Mouse (Mus musculus) heart, embryonic 15.5 days (tissue): ENCODE data around the gene Lhx2. TPM values are rescaled to one million over a fixed set of nuclear protein-coding genes. Genes with fewer than 3 reads are reported as not detected.

Source experiments
- ATAC-seq: fragments of 200-750 bp; cut with Nextera tagmentation; replicated peaks from 2 replicates; pipeline ENCODE4 v1.8.0; 2017; ENCODE audit warnings: low read depth, moderate TSS enrichment; ENCODE audit not compliant: insufficient number of reproducible peaks, insufficient read depth, low FRiP score
- H3K27ac ChIP-seq: fragments of 300-500 bp; sonication (generic); 2 replicates; pipeline ENCODE4 v1.5.1; 2015; ENCODE audit warnings: mild to moderate bottlenecking, inconsistent platforms
- H3K27me3 ChIP-seq: fragments of 300-500 bp; sonication (generic); 2 replicates; pipeline ENCODE4 v1.6.1; 2015; ENCODE audit warnings: inconsistent platforms
- H3K36me3 ChIP-seq: fragments of 300-500 bp; sonication (generic); 2 replicates; pipeline ENCODE4 v1.6.1; 2015; ENCODE audit warnings: mild to moderate bottlenecking, inconsistent platforms
- H3K4me1 ChIP-seq: fragments of 300-500 bp; sonication (generic); replicated peaks from 2 replicates; pipeline ENCODE4 v1.6.1; 2015; ENCODE audit warnings: inconsistent platforms
- H3K4me2 ChIP-seq: fragments of 300-500 bp; sonication (generic); 2 replicates; pipeline ENCODE4 v1.6.1; 2015; ENCODE audit warnings: inconsistent platforms, mild to moderate bottlenecking, moderate library complexity
- H3K4me3 ChIP-seq: fragments of 300-500 bp; sonication (generic); 2 replicates; pipeline ENCODE4 v1.5.1; 2015; ENCODE audit warnings: mild to moderate bottlenecking, inconsistent platforms
- H3K9ac ChIP-seq: fragments of 300-500 bp; sonication (generic); 2 replicates; pipeline ENCODE4 v1.6.1; 2015; ENCODE audit warnings: mild to moderate bottlenecking, inconsistent platforms
- H3K9me3 ChIP-seq: fragments of 300-500 bp; sonication (generic); replicated peaks from 2 replicates; pipeline ENCODE4 v1.6.1; 2016; ENCODE audit warnings: inconsistent platforms
- WGBS: fragments of 180-500 bp; shearing (Covaris S2); methylation state at CpG from one replicate; pipeline ENCODE4 v1.1.7; 2015; ENCODE audit warnings: mixed read lengths; 5-methylcytosine and 5-hydroxymethylcytosine counted together
- polyA plus RNA-seq: library from polyadenylated mRNA; unstranded; fragments of >200 nt; fragmentation: Nextera tagmentation; extraction: Ambion mirVana; gene quantifications from 2 replicates; pipeline ENCODE4 v1.2.1, GENCODE M21; 2015

The Lhx2 gene
- polyA plus RNA-seq, 1 experiment from 2014 or later: 0.05 TPM

GRCm38 (mm10) chr2:38397306-38397705 is 58.2 kb downstream of the Lhx2 start:
- no peaks in the 10 kb centered on the region for H3K9me3 ChIP-seq
- 68% methylated on average over 7 of the region's 7 CpGs for WGBS
- H3K9ac ChIP-seq: no peak overlapping the region
- no peaks in the 10 kb centered on the region for H3K36me3 ChIP-seq
- peaks cover 7% of the 10 kb centered on the region; the same call in 1 of the 2 replicates for H3K27me3 ChIP-seq
- no peak overlapping the region for H3K4me3 ChIP-seq
- no peak overlapping the region for H3K27ac ChIP-seq
- H3K4me2 ChIP-seq: no peak overlapping the region
- peaks cover 4% of the 10 kb centered on the region for H3K4me1 ChIP-seq
- ATAC-seq: no peak

- 43% methylated on average over 6 of the region's 6 CpGs for WGBS
Measured at GRCm38 (mm10) chr2:38397882-38398281, 58.8 kb downstream of the Lhx2 start.

GRCm38 (mm10) chr2:38402611-38403010 is 63.5 kb downstream of the Lhx2 start:
- H3K9ac ChIP-seq: no peak overlapping the region
- no peak for ATAC-seq
- peaks cover 15% of the 10 kb centered on the region; the same call in 1 of the 2 replicates for H3K27me3 ChIP-seq
- no peaks in the 10 kb centered on the region for H3K9me3 ChIP-seq
- no peaks in the 10 kb centered on the region for H3K4me1 ChIP-seq
- H3K27ac ChIP-seq: no peak overlapping the region
- H3K4me3 ChIP-seq: no peak overlapping the region
- H3K4me2 ChIP-seq: no peak overlapping the region
- WGBS: 86% methylated on average over 1 of the region's 1 CpGs
- no peaks in the 10 kb centered on the region for H3K36me3 ChIP-seq

More at GRCm38 (mm10) chr2:38397882-38398281, 58.8 kb downstream of the Lhx2 start:
- H3K4me1 ChIP-seq: peaks cover 4% of the 10 kb centered on the region
- no peak for ATAC-seq
- H3K36me3 ChIP-seq: no peaks in the 10 kb centered on the region
- H3K9ac ChIP-seq: no peak overlapping the region
- no peaks in the 10 kb centered on the region for H3K9me3 ChIP-seq
- no peak overlapping the region for H3K4me2 ChIP-seq
- peaks cover 7% of the 10 kb centered on the region; the same call in 1 of the 2 replicates for H3K27me3 ChIP-seq
- H3K27ac ChIP-seq: no peak overlapping the region
- H3K4me3 ChIP-seq: no peak overlapping the region

GRCm38 (mm10) chr2:38403231-38403630 is 64.2 kb downstream of the Lhx2 start:
- Histone ChIP-seq H3K9me3 (no peaks in the 10 kb centered on the region), H3K4me1 (no peaks in the 10 kb centered on the region), H3K36me3 (no peaks in the 10 kb centered on the region), H3K4me3 (no peak overlapping the region), H3K27me3 (peaks cover 15% of the 10 kb centered on the region; the same call in 1 of the 2 replicates), H3K9ac (no peak overlapping the region), H3K27ac (no peak overlapping the region), H3K4me2 (no peak overlapping the region)
- WGBS: 44% methylated on average over 12 of the region's 12 CpGs
- ATAC-seq: no peak

DNA sequence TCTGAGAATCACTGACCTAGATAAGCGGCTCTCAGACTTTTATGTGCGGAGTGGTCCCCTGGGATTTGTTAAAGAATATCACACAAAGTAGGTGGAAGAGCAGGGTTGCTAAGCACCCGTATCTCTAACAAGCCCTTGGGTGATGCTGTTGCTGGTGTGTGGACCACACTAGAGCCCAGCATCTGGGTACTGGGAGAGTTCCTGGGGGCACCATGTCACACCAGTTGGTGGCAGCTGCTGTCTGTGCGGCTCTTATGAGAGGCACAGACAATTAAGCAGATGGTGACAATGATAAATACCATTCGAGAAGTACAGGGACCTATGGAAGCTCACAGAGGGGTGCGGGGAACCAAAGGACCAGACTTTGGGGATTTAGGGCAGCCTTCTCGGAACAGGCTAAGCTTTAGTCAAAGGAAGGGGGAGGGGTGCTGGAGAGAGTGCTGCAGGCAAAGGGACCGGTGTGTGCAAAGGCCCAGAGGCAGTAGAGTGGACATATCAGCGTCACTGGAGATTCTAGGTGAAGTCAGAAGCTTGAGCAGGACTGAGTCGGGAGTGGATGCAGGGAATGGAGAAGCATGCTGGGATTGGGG is 65.0 kb downstream of the Lhx2 start:
- no peaks in the 10 kb centered on the region for H3K4me1 ChIP-seq
- no peak overlapping the region for H3K4me3 ChIP-seq
- H3K27ac ChIP-seq: no peak overlapping the region
- H3K36me3 ChIP-seq: no peaks in the 10 kb centered on the region
- H3K9ac ChIP-seq: no peak overlapping the region
- no peak for ATAC-seq
- no peak overlapping the region for H3K4me2 ChIP-seq
- whole genome bisulfite sequencing: 69% methylated on average over 10 of the region's 10 CpGs
- peaks cover 15% of the 10 kb centered on the region; the same call in 1 of the 2 replicates for H3K27me3 ChIP-seq
- no peaks in the 10 kb centered on the region for H3K9me3 ChIP-seq

DNA sequence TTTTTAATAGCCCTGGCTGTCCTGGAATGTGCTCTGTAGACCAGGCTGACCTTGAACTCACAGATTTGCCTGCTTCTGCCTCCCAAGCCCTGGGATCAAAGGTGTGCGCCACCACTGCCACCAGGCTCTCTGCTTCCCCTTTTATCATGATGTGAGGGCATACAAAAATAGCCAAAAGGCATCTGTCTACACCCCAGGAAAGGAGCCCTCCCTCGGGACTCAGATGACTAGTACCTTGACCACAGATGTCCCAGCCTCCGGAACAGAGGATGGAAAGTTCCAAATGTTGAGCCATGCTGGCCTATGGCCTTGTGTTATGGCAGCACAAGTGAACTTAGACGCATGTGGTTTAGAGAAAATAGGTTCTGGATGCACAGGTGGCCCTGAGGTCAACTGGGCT is 66.3 kb downstream of the Lhx2 start:
- ATAC-seq: no peak
- no peak overlapping the region for H3K27ac ChIP-seq
- no peak overlapping the region for H3K4me2 ChIP-seq
- no peaks in the 10 kb centered on the region for H3K9me3 ChIP-seq
- no peaks in the 10 kb centered on the region for H3K36me3 ChIP-seq
- H3K4me3 ChIP-seq: no peak overlapping the region
- H3K9ac ChIP-seq: no peak overlapping the region
- WGBS: 68% methylated on average over 4 of the region's 4 CpGs
- H3K4me1 ChIP-seq: no peaks in the 10 kb centered on the region
- H3K27me3 ChIP-seq: peaks cover 8% of the 10 kb centered on the region; the same call in 1 of the 2 replicates

GRCm38 (mm10) chr2:38409309-38409708 is 70.2 kb downstream of the Lhx2 start:
- Histone ChIP-seq H3K27me3 (peaks cover 23% of the 10 kb centered on the region), H3K4me1 (no peaks in the 10 kb centered on the region), H3K9ac (no peak overlapping the region), H3K36me3 (no peaks in the 10 kb centered on the region), H3K4me3 (no peak overlapping the region), H3K9me3 (no peaks in the 10 kb centered on the region), H3K27ac (no peak overlapping the region), H3K4me2 (no peak overlapping the region)
- 76% methylated on average over 3 of the region's 3 CpGs for WGBS
- no peak for ATAC-seq

- no peak for ATAC-seq
- Histone ChIP-seq H3K27me3 (peaks cover 27% of the 10 kb centered on the region), H3K4me1 (no peaks in the 10 kb centered on the region), H3K9ac (no peak overlapping the region), H3K4me2 (no peak overlapping the region), H3K9me3 (no peaks in the 10 kb centered on the region), H3K27ac (no peak overlapping the region), H3K36me3 (no peaks in the 10 kb centered on the region), H3K4me3 (no peak overlapping the region)
- 79% methylated on average over 6 of the region's 6 CpGs for WGBS
Measured at GRCm38 (mm10) chr2:38410227-38410626, 71.1 kb downstream of the Lhx2 start.

DNA sequence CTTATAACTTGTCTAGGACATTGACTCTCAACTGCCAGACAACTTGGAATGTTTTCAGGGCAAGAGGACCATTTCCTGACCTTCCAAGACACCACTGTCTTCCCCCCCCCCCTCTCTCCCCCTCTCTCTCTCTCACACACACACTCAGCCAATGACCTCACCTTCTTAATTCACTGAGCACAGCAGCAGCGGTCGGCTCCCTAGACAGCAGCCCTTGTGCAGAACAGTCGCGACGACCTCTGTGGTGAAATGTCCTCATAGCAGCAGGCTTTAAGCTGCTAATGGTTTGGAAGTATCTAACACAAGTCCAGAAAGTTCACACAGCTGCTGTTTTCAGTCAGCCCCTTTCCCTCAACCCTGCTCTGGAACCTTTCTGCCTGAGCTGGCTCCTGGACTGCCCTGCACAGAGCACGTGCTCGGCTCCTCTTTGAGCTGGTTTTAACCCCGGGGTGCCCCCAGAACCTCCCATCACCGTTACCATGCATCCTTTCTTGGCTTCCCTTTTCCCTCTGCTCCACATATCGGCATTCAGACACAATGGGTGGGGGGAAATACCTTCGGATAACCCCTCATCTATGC is 73.6 kb downstream of the Lhx2 start:
- peaks cover 24% of the 10 kb centered on the region for H3K27me3 ChIP-seq
- H3K4me3 ChIP-seq: no peak overlapping the region
- H3K36me3 ChIP-seq: no peaks in the 10 kb centered on the region
- no peak overlapping the region for H3K9ac ChIP-seq
- no peaks in the 10 kb centered on the region for H3K9me3 ChIP-seq
- 36% methylated on average over 11 of the region's 11 CpGs for WGBS
- H3K27ac ChIP-seq: no peak overlapping the region
- no peak overlapping the region for H3K4me2 ChIP-seq
- no peaks in the 10 kb centered on the region for H3K4me1 ChIP-seq
- ATAC-seq: no peak

DNA sequence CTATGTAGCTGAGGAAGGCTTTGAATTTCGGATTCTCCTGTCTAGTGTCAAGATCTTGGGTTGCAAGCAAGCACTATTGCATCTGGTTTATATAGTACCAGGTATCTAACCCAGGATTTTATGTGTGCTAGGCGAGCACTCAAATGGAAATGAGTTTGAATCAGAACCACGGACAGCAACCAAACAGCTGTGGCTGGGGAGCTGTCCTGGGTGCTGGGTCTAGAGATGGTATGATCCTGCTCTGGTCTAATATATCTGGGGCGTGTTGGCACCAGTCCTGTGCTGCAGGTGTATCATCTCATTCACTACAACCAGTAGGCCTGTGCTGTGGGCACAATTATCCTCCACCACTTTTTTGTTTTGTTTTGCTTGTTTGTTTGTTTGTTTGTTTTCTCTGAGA is 78.9 kb downstream of the Lhx2 start:
- WGBS: 15% methylated on average over 4 of the region's 4 CpGs
- Histone ChIP-seq H3K9me3 (no peaks in the 10 kb centered on the region), H3K4me3 (no peak overlapping the region), H3K36me3 (no peaks in the 10 kb centered on the region), H3K9ac (no peak overlapping the region), H3K4me2 (no peak overlapping the region), H3K27ac (no peak overlapping the region), H3K4me1 (no peaks in the 10 kb centered on the region), H3K27me3 (peaks cover 27% of the 10 kb centered on the region)
- ATAC-seq: no peak
